Mouse (Mus musculus) G1E (cell line): ENCODE results near the gene Tob2. TPM values are rescaled to one million over a fixed set of nuclear protein-coding genes. Genes with fewer than 3 reads are reported as not detected.

ENCODE experiments used
- ATAC-seq: 2 replicates; pipeline ENCODE4 v1.8.0; 2016; ENCODE audit warnings: mild to moderate bottlenecking; ENCODE audit not compliant: insufficient number of reproducible peaks, poor library complexity, low FRiP score, severe bottlenecking; ENCODE audit errors: extremely low read depth
- DNase-seq: peaks from one replicate; pipeline ENCODE4 v3.0.0; 2012; ENCODE audit warnings: low spot score
- H3K27me3 ChIP-seq: 2 replicates; pipeline ENCODE4 v1.6.1; 2012; ENCODE audit warnings: mild to moderate bottlenecking, low read length, inconsistent platforms; ENCODE audit not compliant: insufficient read depth
- H3K36me3 ChIP-seq: replicated peaks from 2 replicates; pipeline ENCODE3; 2012; ENCODE audit warnings: mild to moderate bottlenecking, inconsistent platforms
- H3K4me1 ChIP-seq: 2 replicates; pipeline ENCODE4 v1.6.1; 2012; ENCODE audit warnings: low read depth, low read length, inconsistent platforms, mixed read lengths; ENCODE audit not compliant: insufficient read depth
- H3K4me3 ChIP-seq: 2 replicates; pipeline ENCODE4 v1.5.1; 2012; ENCODE audit warnings: low read depth, mild to moderate bottlenecking, inconsistent platforms, low read length, moderate library complexity, mixed read lengths
- H3K9me3 ChIP-seq: replicated peaks from 2 replicates; pipeline ENCODE4 v1.6.1; 2012; ENCODE audit warnings: inconsistent platforms
- CTCF ChIP-seq: IDR thresholded peaks from 2 replicates; pipeline ENCODE4 v1.5.1; 2012; ENCODE audit warnings: low read depth, low read length, inconsistent platforms, mixed read lengths
- GATA1 ChIP-seq: IDR thresholded peaks from 2 replicates; pipeline ENCODE4 v1.6.1; 2012; ENCODE audit warnings: borderline replicate concordance, low read length, inconsistent platforms, mixed read lengths
- GATA2 ChIP-seq: IDR thresholded peaks from 2 replicates; pipeline ENCODE4 v1.6.1; 2012; ENCODE audit warnings: low read depth, low read length, inconsistent platforms, borderline replicate concordance
- POLR2AphosphoS5 ChIP-seq: IDR thresholded peaks from 2 replicates; pipeline ENCODE4 v1.6.1; 2012; ENCODE audit warnings: low read depth, low read length, inconsistent platforms; ENCODE audit not compliant: insufficient replicate concordance
- TAL1 ChIP-seq: conservative IDR thresholded peaks from 2 replicates; pipeline ENCODE4 v1.6.1; 2012; ENCODE audit warnings: low read depth, low read length, inconsistent platforms, mixed read lengths
- polyA plus RNA-seq: library from polyadenylated mRNA; stranded (reverse); fragments of >175 nt; gene quantifications from 2 replicates; pipeline ENCODE4 v1.2.3, GENCODE M21; 2012
- total RNA-seq, 2 experiments: library from RNA; stranded (forward) in 1 of 2; stranded (reverse) in 1 of 2; fragments of 200-1000 nt in 1 of 2; fragments of >200 nt in 1 of 2; fragmentation: Nextera tagmentation in 1 of 2; gene quantifications; 2 replicates each; pipeline ENCODE4 v1.2.3; 2014 to 2017

The Tob2 gene
- total and polyA plus RNA-seq, 3 experiments, result 9.9 to 37.5 (median 32.3) TPM

GRCm38 (mm10) chr15:81829208-81829580 is 29.4 kb downstream of the Tob2 start:
- DNase-seq (no peak), ATAC-seq (no peak)
- TF ChIP-seq TAL1 (no peak), CTCF (no peak), POLR2AphosphoS5 (no peak), GATA1 (no peak), GATA2 (no peak)
- H3K4me1 ChIP-seq, result peaks cover 26% of the 10 kb centered on the region
- no peaks in the 10 kb centered on the region for H3K9me3 ChIP-seq
- peaks cover 8% of the 10 kb centered on the region for H3K27me3 ChIP-seq
- H3K4me3 ChIP-seq, result no peak overlapping the region
- H3K36me3 ChIP-seq, result peaks cover 47% of the 10 kb centered on the region

GRCm38 (mm10) chr15:81828426-81829207 is 30.0 kb downstream of the Tob2 start:
- H3K36me3 ChIP-seq, result peaks cover 53% of the 10 kb centered on the region
- peaks cover 2% of the 10 kb centered on the region for H3K27me3 ChIP-seq
- TF ChIP-seq GATA2, result no peak
- TF ChIP-seq TAL1, result no peak
- TF ChIP-seq CTCF, result no peak
- no peak for TF ChIP-seq POLR2AphosphoS5
- no peak for TF ChIP-seq GATA1
- no peak for ATAC-seq
- H3K4me1 ChIP-seq, result peaks cover 26% of the 10 kb centered on the region
- H3K9me3 ChIP-seq, result no peaks in the 10 kb centered on the region
- DNase-seq, result no peak
- no peak overlapping the region for H3K4me3 ChIP-seq

GRCm38 (mm10) chr15:81824832-81825231 is 33.8 kb downstream of the Tob2 start:
- Histone ChIP-seq H3K4me1 (peaks cover 14% of the 10 kb centered on the region), H3K36me3 (peaks cover 88% of the 10 kb centered on the region), H3K9me3 (no peaks in the 10 kb centered on the region), H3K27me3 (no peaks in the 10 kb centered on the region), H3K4me3 (no peak overlapping the region)
- ATAC-seq, result no peak
- DNase-seq, result no peak
- TF ChIP-seq GATA1 (no peak), TAL1 (no peak), CTCF (no peak), GATA2 (no peak), POLR2AphosphoS5 (no peak)

- H3K36me3 ChIP-seq, result peaks cover 92% of the 10 kb centered on the region
Observed at GRCm38 (mm10) chr15:81822631-81823030, 36.0 kb downstream of the Tob2 start.

GRCm38 (mm10) chr15:81818404-81818803 is 40.2 kb downstream of the Tob2 start:
- Histone ChIP-seq H3K9me3 (no peaks in the 10 kb centered on the region), H3K4me1 (peaks cover 15% of the 10 kb centered on the region), H3K36me3 (peaks cover 87% of the 10 kb centered on the region), H3K27me3 (no peaks in the 10 kb centered on the region), H3K4me3 (no peak overlapping the region)
- ATAC-seq, result no peak
- no peak for TF ChIP-seq GATA1
- no peak for TF ChIP-seq TAL1
- no peak for TF ChIP-seq GATA2
- no peak for TF ChIP-seq POLR2AphosphoS5
- no peak for TF ChIP-seq CTCF
- no peak for DNase-seq

More at GRCm38 (mm10) chr15:81822631-81823030, 36.0 kb downstream of the Tob2 start:
- H3K4me1 ChIP-seq, result 0 out of 2 replicates have a peak, but pooled peaks cover 2% of the 10 kb centered on the region
- H3K9me3 ChIP-seq, result no peaks in the 10 kb centered on the region
- ATAC-seq, result no peak
- no peaks in the 10 kb centered on the region for H3K27me3 ChIP-seq
- no peak for DNase-seq
- TF ChIP-seq TAL1 (no peak), GATA2 (no peak), POLR2AphosphoS5 (no peak), GATA1 (no peak), CTCF (no peak)
- H3K4me3 ChIP-seq, result no peak overlapping the region

GRCm38 (mm10) chr15:81814716-81815370 is 43.8 kb downstream of the Tob2 start:
- TF ChIP-seq CTCF (no peak), TAL1 (no peak), GATA1 (no peak)
- Histone ChIP-seq H3K27me3 (no peaks in the 10 kb centered on the region), H3K9me3 (no peaks in the 10 kb centered on the region), H3K36me3 (peaks cover 57% of the 10 kb centered on the region), H3K4me1 (peaks cover 41% of the 10 kb centered on the region), H3K4me3 (peak overlapping the region; percentile 14; the same call in 1 of the 2 replicates)
- ATAC-seq, result no peak
- no peak for DNase-seq
